Mouse (Mus musculus): ENCODE measurements around the gene Nr5a1.

DNA sequence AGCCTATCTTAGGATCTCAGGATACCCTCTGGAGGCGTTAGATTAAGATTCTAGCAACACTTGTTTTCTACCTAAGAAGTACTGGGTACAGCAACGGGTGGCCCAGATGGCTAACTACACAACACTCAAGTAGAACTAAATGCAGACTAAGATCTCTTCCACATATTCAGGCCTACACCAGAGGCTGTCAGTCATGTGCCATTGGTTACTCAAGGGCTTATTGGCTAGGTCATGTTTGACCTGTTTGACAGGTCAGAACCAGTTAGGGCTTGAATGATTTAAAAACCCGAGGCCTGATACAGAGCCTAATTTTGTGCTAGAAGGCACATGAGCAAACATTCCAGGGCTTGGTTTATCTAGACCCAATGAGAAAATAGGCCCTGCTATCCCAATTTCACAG, 25.5 kb upstream of the Nr5a1 start:
- TF ChIP-seq CTCF (IDR thresholded peaks at IDR 0.05; ENCODE audit: borderline replicate concordance, insufficient read depth, low read depth, low read length) (no peak), POLR2A (IDR thresholded peaks at IDR 0.05; ENCODE audit: borderline replicate concordance, insufficient read depth, low read length) (no peak)

Data from cerebellum, adult 2 months (tissue).